Mouse (Mus musculus): ENCODE measurements around the gene Oaz3. TPM values are rescaled to one million over a fixed set of nuclear protein-coding genes. Genes with fewer than 3 reads are reported as not detected.

Oaz3 gene
- total and polyA plus RNA-seq, 2 experiments from 2014 or later, result 0.60 TPM; not detected in 1

DNA sequence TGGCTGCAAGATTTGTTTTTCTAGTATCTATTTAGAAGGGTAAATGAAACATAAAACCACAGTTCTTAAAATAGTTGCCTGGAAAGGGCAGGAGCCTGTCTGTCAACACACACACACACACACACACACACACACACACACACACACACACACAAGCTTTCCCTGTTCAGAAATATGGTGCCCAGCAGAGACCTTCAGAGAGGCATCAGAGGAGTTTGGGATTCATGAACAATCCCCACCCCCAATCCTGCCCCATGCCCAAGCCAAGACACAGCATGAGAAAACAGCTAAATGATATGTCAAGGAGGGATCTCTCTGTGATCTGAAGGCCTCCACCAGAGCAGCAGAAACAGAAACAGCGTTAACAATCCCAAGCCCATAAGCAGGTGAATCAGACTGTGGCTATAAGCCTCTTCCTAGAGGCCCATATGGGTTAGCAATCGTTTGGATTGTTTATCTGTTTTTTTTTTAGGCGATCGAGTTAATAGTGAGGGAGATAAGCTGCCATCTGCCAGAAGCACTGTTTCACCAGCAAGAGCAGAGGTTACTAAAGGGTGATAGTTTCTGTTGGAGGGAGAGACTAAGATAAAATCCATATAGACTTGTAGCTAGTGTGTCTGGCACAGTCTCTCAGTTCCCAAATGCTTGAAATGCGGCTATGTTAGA, 30.0 kb upstream of the Oaz3 start:
- no peaks in the 10 kb centered on the region for H3K36me3 ChIP-seq (ENCODE audit: insufficient read depth, low read length)
- no peaks in the 10 kb centered on the region for H3K9me3 ChIP-seq (ENCODE audit: low read length)
- H3K4me3 ChIP-seq (ENCODE audit: low read length), result no peak overlapping the region
- no peak for DNase-seq (ENCODE audit: low spot score)
- H3K27me3 ChIP-seq (ENCODE audit: insufficient read depth, low read length), result no peaks in the 10 kb centered on the region
- H3K4me2 ChIP-seq (ENCODE audit: low read depth, low read length), result no peak overlapping the region
- H3K4me1 ChIP-seq (ENCODE audit: insufficient read depth, low read length), result peaks cover 8% of the 10 kb centered on the region; the same call in 1 of the 2 replicates
- 57% methylated on average over 5 of the region's 5 CpGs for WGBS
- TF ChIP-seq CTCF (IDR thresholded peaks at IDR 0.05; ENCODE audit: low read depth), result no peak
- no peak overlapping the region for H3K9ac ChIP-seq (replicated peaks; ENCODE audit: low read length)
- no peak for ATAC-seq
- 0 out of 2 replicates have a peak overlapping the region, but pooled peaks have one; percentile 9 for H3K27ac ChIP-seq

DNA sequence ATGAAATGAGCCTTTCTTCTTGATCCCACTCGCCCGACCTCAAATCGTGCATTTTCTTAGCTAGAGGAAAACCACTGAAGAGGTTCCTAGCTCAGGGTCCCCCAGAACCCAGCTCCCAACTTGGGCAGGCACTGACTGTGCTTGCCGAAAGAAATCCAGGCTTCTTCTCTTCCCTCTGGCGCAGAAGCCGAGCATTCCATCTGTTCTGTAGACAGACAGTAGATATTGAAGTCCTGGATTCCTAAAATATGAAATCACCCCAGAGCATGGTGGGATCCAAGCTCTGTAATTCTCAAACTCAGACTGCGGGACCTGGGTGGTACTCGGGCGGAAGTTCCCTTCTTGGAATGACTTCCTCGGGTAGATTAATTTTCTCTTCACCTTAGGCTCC, 29.4 kb upstream of the Oaz3 start:
- Histone ChIP-seq H3K4me1 (ENCODE audit: insufficient read depth, low read length) (peaks cover 8% of the 10 kb centered on the region; the same call in 1 of the 2 replicates), H3K36me3 (ENCODE audit: insufficient read depth, low read length) (no peaks in the 10 kb centered on the region), H3K9ac (replicated peaks; ENCODE audit: low read length) (no peak overlapping the region), H3K9me3 (ENCODE audit: low read length) (no peaks in the 10 kb centered on the region), H3K27me3 (ENCODE audit: insufficient read depth, low read length) (no peaks in the 10 kb centered on the region), H3K4me2 (ENCODE audit: low read depth, low read length) (peak overlapping the region; percentile 49), H3K4me3 (ENCODE audit: low read length) (no peak overlapping the region), H3K27ac (peak overlapping the region; percentile 8; the same call in 1 of the 2 replicates)
- ATAC-seq (no peak), DNase-seq (ENCODE audit: low spot score) (no peak)
- TF ChIP-seq CTCF (IDR thresholded peaks at IDR 0.05; ENCODE audit: low read depth), result no peak
- WGBS, result 49% methylated on average over 10 of the region's 10 CpGs

DNA sequence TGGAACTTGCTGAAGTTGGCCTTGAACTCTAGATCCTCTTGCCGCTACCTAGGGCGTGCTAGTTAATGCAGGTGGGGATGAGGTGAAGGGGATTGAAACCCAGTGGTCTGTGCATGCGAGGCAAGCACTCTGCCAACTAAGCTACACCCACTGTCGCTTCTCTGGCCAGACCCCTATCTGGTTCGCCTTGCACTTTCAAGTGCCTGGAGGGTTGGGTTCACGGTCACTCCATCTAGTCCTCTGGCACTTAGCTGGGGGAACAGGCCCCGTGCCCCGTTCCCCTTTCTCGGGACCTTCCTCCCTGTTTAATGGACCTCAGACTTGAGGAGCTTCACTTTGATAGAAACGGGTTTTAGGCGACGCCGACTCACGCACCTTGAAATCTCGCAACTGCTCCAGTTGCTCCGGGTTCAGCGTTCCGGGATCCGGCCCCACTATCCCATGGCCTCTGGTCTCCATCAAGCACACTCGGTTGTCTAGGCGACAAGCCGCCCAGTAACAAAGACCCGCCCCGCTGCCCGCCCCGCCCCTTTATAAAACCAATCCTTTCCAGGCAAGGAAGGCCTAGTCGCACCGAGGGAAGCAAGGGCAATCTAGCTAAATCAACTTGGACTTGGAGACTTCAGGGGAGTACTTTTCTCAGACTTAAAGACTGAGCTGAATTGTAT, 28.9 kb upstream of the Oaz3 start:
- ATAC-seq, result peak; percentile 41; the same call in 1 of the 2 replicates

DNA sequence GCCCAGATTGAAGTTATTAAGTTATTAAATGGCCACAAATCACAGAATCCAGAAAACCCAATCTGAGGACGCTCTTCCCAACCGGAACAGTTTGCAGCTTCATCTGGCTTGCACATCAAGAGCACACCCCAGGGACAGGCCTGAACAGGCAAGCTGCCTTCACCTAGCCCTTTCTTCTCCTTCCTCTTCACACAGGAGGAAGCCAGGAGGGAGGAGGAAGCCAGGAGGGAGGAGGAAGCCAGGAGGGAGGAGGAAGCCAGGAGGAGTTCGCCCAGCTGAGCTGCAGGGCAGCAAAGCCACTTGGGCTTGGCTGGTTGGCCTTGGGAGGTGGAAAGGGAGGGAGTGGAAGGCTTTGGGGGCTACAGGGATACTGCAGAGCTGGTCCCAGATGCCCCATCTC, 25.2 kb upstream of the Oaz3 start:
- ATAC-seq, result no peak
- 65% methylated on average over 3 of the region's 3 CpGs for WGBS
- H3K4me2 ChIP-seq (ENCODE audit: low read depth, low read length), result no peak overlapping the region

More for the DNA sequence above, 28.9 kb upstream of the Oaz3 start:
- Histone ChIP-seq H3K4me2 (ENCODE audit: low read depth, low read length) (peak overlapping the region; percentile 49), H3K9ac (replicated peaks; ENCODE audit: low read length) (no peak overlapping the region), H3K4me1 (ENCODE audit: insufficient read depth, low read length) (peaks cover 8% of the 10 kb centered on the region; the same call in 1 of the 2 replicates), H3K36me3 (ENCODE audit: insufficient read depth, low read length) (no peaks in the 10 kb centered on the region), H3K9me3 (ENCODE audit: low read length) (no peaks in the 10 kb centered on the region), H3K4me3 (ENCODE audit: low read length) (peak overlapping the region; percentile 24; the same call in 1 of the 2 replicates), H3K27ac (peak overlapping the region; percentile 8; the same call in 1 of the 2 replicates), H3K27me3 (ENCODE audit: insufficient read depth, low read length) (no peaks in the 10 kb centered on the region)
- TF ChIP-seq CTCF (IDR thresholded peaks at IDR 0.05; ENCODE audit: low read depth), result no peak
- WGBS, result 12% methylated on average over 28 of the region's 28 CpGs
- DNase-seq (ENCODE audit: low spot score), result peak; percentile 60

DNA sequence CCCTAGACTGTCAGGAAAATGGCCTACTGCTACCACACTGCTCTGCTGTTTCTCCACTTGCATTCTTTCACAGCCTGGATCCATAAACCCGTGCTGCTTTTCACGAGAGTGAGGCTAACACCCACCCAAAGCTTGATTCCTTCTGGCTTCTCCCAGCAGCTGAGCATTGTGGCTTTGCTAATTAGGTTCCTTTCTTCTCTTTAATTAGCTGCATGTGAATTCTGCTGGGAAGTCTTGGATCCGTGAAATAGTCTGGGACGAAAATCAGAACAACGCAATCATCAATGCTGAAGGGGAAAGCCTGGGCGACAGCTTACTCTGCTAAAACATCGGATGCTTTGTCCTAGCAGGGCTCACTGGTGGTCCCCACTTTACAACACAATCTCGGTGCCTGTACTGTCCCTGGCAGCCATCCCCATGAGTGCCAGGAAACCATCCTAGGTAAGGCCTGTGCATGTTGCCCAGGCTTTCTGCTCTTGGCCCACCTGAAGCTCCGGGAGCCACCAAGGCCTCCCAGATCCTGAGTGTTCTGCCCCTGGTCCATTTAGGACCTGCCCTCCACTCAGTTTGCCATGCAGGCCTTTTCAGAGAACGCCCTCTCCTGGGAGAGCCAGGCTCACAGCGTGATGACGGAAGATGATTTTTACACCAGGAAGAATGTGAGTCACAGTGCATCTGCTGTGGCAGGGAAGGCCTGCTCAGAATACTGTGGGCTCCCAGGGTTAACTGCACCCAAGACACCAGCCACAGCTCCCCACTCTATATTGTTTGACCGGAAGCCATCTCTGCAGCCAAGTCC, 22.1 kb upstream of the Oaz3 start:
- Histone ChIP-seq H3K4me3 (ENCODE audit: low read length) (no peak overlapping the region), H3K9me3 (ENCODE audit: low read length) (no peaks in the 10 kb centered on the region), H3K4me1 (ENCODE audit: insufficient read depth, low read length) (peaks cover 12% of the 10 kb centered on the region), H3K36me3 (ENCODE audit: insufficient read depth, low read length) (no peaks in the 10 kb centered on the region), H3K27ac (peak overlapping the region; percentile 78), H3K9ac (replicated peaks; ENCODE audit: low read length) (no peak overlapping the region), H3K27me3 (ENCODE audit: insufficient read depth, low read length) (no peaks in the 10 kb centered on the region), H3K4me2 (ENCODE audit: low read depth, low read length) (no peak overlapping the region)
- peak; percentile 72 for DNase-seq (ENCODE audit: low spot score)
- peak; percentile 71 for ATAC-seq
- WGBS, result 34% methylated on average over 13 of the region's 13 CpGs
- TF ChIP-seq CTCF (IDR thresholded peaks at IDR 0.05; ENCODE audit: low read depth), result peak; percentile 13; the same call in 1 of the 2 replicates

More for the DNA sequence above, 25.2 kb upstream of the Oaz3 start:
- no peak for TF ChIP-seq CTCF (IDR thresholded peaks at IDR 0.05; ENCODE audit: low read depth)
- H3K4me3 ChIP-seq (ENCODE audit: low read length), result no peak overlapping the region
- H3K27me3 ChIP-seq (ENCODE audit: insufficient read depth, low read length), result no peaks in the 10 kb centered on the region
- no peak overlapping the region for H3K27ac ChIP-seq
- no peaks in the 10 kb centered on the region for H3K36me3 ChIP-seq (ENCODE audit: insufficient read depth, low read length)
- H3K9ac ChIP-seq (replicated peaks; ENCODE audit: low read length), result no peak overlapping the region
- no peaks in the 10 kb centered on the region for H3K9me3 ChIP-seq (ENCODE audit: low read length)
- H3K4me1 ChIP-seq (ENCODE audit: insufficient read depth, low read length), result peaks cover 18% of the 10 kb centered on the region
- DNase-seq (ENCODE audit: low spot score), result no peak

DNA sequence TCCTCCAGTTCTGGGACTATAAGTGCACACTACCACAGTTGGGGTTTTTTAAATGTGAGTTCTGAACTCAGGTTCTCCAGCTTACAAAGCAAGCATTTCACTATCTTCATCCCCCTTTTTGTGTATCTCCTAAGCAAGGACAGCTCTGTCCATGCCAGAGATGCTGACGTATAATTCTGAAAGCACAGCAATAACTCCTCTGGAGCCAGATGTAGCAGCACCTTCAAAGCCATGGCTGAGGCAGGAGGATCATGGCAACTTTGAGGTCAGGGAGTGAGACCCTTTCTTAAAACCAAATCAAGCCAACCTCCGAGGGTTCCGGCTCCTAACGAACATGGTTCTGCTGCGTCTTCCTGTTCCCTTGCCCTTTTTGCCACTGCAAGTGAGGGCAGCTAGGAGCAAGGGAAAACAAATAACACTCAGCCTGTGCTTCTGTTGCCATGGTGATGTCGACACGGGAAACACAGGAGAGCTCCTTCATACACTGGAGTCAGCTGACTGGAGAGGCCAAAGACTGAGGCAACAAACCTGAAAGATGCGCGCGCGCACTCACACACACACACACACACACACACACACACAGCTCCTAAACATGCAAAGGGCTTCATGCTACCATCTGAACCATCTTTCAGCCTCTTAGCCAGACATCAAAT, 20.3 kb upstream of the Oaz3 start:
- peak; percentile 77 for DNase-seq (ENCODE audit: low spot score)
- Histone ChIP-seq H3K27me3 (ENCODE audit: insufficient read depth, low read length) (no peaks in the 10 kb centered on the region), H3K27ac (peak overlapping the region; percentile 78), H3K4me1 (ENCODE audit: insufficient read depth, low read length) (peaks cover 12% of the 10 kb centered on the region), H3K4me3 (ENCODE audit: low read length) (no peak overlapping the region), H3K36me3 (ENCODE audit: insufficient read depth, low read length) (no peaks in the 10 kb centered on the region), H3K4me2 (ENCODE audit: low read depth, low read length) (no peak overlapping the region), H3K9ac (replicated peaks; ENCODE audit: low read length) (no peak overlapping the region), H3K9me3 (ENCODE audit: low read length) (no peaks in the 10 kb centered on the region)
- no peak for TF ChIP-seq CTCF (IDR thresholded peaks at IDR 0.05; ENCODE audit: low read depth)
- 29% methylated on average over 11 of the region's 11 CpGs for whole genome bisulfite sequencing
- ATAC-seq, result peak; percentile 79
